Mouse (Mus musculus) embryo, embryonic 11 days (tissue): ENCODE measurements at regions not wholly inside any gene's neighbourhood (a gene's known extent, or its start where the extent isn't known, plus 50 kb on each side); places are given as distances from the start of the nearest gene placed in this dataset.
"Not testable (repeated sequence)": the region's sequence is repeated elsewhere in the genome, so short reads cannot be mapped to it uniquely, and the experiment has no call there.

Source experiments
- DNase-seq: peaks from one replicate; pipeline ENCODE4 v3.0.0-alpha.2; 2015

DNA sequence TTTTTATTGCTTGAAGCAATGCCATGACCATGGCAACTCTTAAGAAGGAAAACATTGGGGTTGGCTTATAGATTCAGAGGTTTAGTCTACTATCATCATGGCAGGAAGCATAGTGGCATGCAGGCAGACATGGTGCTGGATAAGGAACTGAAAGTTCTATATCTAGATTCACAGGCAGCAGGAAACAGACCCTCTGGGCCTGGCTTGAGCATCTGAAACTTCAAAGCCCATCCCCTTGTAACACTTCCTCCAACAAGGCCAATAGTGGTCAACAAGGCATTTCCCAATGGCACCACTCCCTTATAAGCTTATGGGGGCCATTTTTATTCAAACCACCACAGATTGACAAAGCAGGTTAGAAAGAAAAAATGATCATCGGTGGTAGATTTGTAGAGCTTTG lies 548.5 kb upstream of the Arid1b start:
- no peak for DNase-seq

DNA sequence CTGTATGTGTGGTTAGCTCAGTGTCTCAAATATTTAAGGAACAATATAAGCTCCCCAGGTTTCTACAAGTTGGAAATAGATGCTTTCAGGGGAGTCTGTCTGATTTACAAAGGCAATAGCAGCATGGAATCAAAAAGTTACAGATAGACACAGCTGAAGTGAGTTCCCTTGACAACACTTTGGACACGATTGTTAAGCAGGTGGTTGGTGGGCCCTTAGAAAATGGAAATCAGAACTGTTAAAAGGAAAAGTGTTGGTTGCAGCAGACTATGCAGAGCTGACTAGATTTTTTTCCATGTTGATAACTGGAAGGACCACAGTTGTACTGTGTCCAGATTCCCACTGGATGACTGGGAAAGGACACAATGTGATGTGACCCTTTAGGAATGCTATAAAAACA lies 536.6 kb upstream of the Arid1b start:
- DNase-seq = no peak

DNA sequence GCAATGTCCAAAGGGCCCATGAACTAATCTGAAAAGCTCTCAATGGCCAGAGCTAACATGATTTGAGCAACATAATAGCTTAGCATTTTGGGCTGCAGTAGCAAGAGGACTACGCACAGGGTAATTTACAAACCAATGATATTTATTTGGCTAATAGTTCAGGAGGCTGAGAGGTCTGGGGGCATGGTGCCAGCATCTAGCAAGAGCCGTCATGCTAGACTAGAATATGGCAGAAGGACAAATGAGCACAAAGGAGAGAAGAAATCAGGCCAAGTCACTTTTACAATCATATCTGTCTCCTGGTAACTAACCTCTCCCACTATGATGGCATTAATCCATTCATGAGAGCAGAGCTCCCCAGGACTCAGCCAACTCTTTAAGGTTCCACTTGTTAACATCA lies 532.6 kb upstream of the Arid1b start:
- DNase-seq = no peak

DNA sequence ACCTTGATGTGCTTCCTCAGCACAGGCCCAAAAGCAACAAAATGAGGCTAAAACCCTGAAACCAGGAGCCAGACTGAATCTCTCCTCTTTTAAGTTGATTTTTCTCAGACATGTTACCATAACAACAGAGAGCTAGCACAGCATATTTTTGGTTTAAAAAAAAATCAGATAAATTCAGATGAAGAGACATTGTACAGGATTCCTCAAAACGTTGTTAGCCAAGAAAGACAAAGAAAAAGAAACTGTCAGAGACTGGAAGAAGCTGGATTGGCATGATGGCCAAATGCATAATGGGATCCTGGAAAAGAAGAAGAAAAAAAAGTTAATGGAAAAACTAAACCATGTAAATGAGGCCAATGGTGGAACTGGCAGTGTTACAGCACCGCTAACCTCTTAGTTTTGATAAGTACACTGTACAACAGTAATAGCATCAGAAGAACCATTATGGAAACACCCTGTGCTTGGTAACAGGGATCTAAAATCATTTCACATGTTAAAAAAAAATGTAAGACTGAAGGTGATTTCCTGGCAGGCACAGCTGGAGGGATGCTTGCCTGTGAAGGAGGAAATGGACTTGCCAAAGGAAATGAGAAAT lies 529.7 kb upstream of the Arid1b start:
- DNase-seq = no peak

DNA sequence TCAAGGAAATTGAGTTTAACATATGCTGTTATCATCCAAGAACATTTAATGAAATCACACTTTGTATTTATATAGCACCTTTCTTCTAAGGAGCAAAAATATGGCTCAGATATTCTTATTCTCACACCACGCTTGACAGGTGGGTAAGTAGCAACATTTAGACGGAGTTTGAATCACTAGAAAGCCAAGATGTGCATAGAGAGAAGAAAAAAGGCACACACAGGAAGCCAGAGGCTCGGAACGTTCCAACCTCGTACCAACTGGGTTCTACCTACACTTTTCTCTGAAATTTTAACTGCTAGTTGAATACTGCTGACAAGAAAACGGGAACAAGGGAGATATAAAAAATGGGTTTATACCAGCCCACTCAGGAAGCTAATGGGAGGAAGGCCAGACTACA lies 528.4 kb upstream of the Arid1b start:
- no peak for DNase-seq

GRCm38 (mm10) chr17:4472412-4472811 lies 521.7 kb upstream of the Arid1b start:
- DNase-seq = no peak

- no peak for DNase-seq
Measured at GRCm38 (mm10) chr17:4474350-4474749, 519.8 kb upstream of the Arid1b start.

DNA sequence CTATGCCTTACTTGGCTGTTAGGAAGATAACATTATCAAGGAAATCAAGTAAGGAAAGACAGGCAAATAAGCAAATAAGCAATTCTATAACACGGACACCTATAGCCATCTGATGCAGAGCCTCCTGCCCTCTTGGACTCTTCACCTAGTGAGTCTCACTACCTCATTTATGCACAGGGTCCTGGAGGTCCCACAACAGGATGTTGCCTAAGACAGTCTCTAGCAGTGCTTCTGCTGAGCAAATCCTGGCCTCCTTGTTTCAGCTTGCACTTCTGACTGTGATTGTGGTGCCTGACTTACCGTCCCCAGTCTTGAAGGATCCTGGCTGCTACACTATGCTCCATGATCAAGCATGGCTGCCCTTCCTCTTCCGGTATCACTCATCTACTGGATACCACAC lies 518.5 kb upstream of the Arid1b start:
- DNase-seq = no peak

DNA sequence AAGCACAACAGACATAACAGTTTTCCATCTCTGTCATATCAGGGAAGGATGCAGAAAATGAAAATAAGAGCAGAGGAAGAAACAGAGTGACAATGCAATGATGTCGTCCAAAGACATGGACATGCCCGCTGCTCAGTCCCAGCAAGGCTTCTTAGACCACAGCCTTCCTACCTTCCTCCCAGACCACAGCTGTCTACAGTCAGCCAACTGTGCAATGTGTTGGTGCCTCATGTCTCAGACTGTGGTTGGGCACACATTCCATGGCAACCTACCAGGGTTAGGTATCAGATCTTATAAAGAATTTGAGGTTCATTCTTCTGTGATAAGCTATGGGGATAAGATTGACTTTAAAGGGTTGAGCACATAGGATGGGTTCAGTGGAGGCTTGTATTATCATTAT lies 499.7 kb upstream of the Arid1b start:
- no peak for DNase-seq

DNA sequence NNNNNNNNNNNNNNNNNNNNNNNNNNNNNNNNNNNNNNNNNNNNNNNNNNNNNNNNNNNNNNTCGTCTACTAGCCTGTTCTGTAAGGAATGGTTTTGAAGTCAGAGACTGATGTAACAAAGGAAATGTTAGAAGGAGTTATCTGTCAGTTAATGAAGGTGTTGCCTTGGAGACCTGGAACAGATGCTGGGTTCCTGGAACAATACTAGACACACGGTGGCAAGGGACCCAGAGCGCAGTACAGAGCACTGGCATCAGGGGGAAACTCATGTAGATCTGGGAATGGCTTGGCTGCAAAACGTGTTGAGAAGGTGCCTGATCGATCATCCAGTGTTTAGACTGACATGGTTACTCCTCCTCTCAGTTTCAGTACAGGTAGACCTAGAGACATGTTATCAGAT lies 493.6 kb upstream of the Arid1b start:
- no peak for DNase-seq

- no peak for DNase-seq
Measured at GRCm38 (mm10) chr17:4501029-4501428, 493.1 kb upstream of the Arid1b start.

DNA sequence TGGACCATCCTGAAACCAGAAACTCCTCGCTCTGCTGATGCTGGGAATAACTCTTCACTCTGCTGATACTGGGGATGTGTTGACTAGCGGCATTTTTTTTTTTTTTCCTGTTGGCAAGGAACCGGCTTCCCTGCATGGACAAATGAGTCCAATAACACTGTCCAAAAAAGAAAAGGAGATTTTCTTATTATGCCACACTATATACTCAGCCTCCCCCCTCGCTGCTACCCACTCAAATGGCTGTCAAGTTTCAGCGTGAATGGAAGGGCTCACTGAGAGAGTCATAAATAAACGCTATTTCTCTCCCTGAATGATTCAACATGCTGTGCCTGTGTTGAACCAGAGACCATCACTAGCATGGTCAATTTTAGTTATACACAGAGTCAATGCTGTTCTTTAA lies 489.2 kb upstream of the Arid1b start:
- no peak for DNase-seq

- DNase-seq = no peak
Measured at GRCm38 (mm10) chr17:4509506-4509905, 484.6 kb upstream of the Arid1b start.

- no peak for DNase-seq
Measured at GRCm38 (mm10) chr17:4516141-4516540, 478.0 kb upstream of the Arid1b start.

DNA sequence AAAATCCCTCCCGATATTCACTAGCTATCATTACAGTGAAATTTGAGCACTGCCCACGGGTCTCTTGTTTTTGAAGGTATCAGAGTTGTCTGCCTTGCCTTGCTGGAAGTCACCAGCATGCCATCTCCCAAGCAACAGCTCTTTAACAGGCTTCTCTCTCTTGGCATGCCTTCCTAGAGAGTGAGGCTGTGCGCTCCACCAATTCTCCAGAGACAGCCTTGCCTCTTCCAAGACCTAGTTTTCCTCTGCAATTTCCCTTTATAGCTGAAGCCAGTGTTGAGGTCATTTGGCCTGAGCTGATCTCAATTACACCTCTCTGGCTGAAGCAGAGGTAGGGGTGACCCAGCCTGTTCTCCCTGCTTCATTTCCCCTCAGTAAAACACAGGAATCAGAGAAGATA lies 477.3 kb upstream of the Arid1b start:
- no peak for DNase-seq

GRCm38 (mm10) chr17:4521031-4521430 lies 473.1 kb upstream of the Arid1b start:
- no peak for DNase-seq

- no peak for DNase-seq
Measured at GRCm38 (mm10) chr17:4526466-4526865, 467.7 kb upstream of the Arid1b start.

- no peak for DNase-seq
Measured at GRCm38 (mm10) chr17:4532126-4532525, 462.0 kb upstream of the Arid1b start.

- DNase-seq = no peak
Measured at GRCm38 (mm10) chr17:4540435-4540834, 453.7 kb upstream of the Arid1b start.

GRCm38 (mm10) chr17:4541020-4541743 lies 452.9 kb upstream of the Arid1b start:
- peak; percentile 36 for DNase-seq

DNA sequence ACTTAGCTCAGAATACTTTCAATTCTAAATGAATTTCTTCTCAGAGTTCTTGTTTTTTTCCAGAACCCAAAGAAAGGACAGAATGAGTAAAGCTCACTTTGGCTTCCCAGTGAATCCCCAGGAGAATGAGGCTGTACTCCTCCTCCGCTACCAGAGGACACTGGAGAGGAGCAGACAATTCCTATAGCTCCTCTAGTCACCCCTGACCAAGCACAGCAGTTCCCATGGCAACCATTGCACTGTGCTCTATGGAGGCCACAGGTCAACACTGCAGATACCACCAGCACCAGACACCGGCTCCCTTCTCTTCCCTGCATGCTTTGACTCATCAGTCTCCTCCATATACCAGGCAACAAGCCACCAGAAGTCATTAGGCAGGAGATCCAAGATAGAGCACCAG lies 447.6 kb upstream of the Arid1b start:
- peak; percentile 21 for DNase-seq

DNA sequence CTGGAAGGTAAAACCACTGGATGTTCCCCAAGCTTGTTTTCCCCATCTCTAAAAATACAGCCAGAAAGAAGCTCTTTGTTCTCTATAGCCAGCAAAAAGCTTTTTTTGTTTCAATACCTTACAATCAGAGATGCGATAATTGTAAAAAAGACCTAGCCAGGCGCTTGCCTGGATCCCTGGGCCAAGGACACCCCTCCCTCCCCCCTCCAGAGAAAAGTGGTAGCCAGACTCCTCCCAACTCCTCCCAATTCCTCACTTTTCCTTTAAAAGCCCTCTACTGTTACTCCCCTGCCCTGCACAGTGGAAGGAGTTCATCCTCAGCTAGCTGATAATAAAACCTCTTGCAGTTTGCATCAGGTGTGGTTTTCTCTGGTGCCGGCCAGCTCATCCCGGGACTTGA lies 441.1 kb upstream of the Arid1b start:
- DNase-seq = not testable (repeated sequence)

- no peak for DNase-seq
Measured at GRCm38 (mm10) chr17:4563641-4564040, 430.5 kb upstream of the Arid1b start.

GRCm38 (mm10) chr17:4576883-4577282 lies 417.2 kb upstream of the Arid1b start:
- DNase-seq = no peak

DNA sequence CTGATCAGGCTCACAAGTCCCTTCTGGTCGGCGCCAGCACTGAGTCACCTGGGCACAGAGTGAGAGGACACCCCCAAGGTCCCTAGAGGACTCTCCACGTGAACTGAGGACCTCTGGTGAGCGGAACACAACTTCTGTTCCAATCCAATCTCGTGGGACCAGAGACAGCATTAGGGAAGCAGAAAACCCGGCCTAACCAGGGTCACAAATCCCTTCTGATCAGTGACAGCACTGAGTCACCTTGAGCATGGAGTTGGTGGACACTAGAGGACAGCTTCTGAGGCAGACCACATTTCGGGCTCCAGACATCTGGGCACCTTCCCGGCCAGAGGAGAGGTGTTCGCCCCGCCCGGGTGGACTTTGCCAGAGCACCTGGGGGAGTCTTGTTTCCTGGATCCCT lies 412.3 kb upstream of the Arid1b start:
- no peak for DNase-seq
